Mouse (Mus musculus) kidney, postnatal 4 days (tissue): ENCODE measurements around the gene Pla2g6.
A peak's percentile ranks its signal among the peaks of the same experiment; 100 is the strongest.

Source experiments
- DNase-seq, 2 experiments: peaks; one replicate each; pipeline ENCODE4 v3.0.0; 2021; ENCODE audit warnings: mixed read lengths in 2 of 2

Pla2g6 gene

DNA sequence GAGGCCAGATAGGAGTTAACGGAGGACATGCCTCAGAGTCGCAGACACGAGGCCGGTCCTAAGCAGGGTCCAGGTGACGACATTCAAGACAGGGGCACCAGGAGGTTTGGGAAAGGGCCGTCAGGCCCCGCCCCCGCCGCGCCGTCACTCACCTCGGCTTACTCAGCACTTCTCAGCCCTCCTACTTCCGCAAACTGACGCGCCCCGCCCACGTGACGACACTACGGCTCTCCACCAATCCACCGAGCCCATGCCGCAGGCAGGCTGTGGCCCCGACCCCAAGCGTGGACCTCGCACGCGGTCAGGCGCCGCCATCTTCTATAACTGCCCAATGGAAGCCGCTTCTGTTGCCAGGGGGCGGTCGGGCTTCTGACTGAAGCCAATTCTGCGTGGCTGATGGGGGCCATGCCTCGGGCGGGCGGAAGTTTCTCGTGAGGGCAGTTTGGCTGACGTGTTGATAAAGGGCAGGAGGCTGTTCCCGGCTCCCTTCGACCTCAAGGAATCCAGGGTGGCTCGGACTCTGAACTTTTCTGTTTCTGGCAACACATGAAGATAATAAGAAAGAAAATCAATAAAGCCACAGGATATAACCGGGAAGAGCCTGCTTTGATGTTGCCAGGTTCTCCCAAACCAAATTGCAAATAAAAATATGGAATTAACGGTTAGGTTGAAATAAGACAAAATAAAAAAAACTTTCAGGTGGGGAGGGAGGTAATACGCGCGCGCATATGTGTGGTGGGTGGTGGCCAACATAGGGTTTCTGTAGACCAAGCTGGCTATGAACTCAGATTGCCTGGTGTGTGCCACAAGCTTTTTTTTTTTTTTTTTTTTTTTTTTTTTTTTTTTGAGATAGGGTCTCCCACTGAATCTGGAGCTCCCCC lies at the start of gene Pla2g6:
Gene Pla2g6, minus strand, starts transcription at position 333 of the 881 bp plus-strand sequence.
- peak; percentile 100 for DNase-seq

DNA sequence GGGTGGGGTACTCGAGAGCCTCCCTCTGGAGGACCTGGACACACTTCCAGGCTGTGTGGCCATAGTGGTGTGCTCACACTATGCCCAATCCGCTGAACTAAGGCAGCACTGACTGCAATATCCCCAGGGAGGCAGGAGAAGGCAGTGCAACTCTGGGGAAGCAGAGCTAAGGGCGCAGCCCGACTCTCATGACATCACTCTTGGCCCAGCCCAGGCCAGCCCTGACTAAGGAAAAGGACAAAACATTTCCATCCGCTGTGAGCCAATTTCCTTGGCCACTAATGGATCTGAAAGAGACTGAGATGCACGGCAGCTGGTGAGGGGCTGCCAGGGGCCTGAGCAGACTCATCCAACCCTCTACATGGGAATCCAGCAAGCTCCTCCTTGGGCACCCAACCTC lies 49.5 kb upstream of the Pla2g6 start:
- DNase-seq = peak; percentile 38 to 63

DNA sequence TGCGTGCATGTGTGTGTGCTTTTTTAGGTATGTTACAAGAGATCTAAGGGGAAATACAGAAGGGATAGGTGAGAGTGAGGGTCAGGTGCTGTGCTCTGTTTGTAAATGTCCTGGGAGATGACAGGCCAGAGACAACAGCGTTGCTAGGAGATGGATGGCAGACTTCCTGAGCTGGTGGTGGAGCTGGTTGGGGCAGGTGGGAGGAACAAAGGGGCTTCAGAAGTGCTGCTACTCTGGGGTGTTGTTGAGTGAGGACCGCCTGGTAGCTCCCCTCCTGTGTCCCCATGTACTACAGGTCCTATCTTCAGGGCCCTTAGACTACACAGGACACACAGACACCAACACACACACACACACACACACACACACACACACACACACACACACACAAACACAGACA lies 46.6 kb upstream of the Pla2g6 start:
- DNase-seq = no peak

DNA sequence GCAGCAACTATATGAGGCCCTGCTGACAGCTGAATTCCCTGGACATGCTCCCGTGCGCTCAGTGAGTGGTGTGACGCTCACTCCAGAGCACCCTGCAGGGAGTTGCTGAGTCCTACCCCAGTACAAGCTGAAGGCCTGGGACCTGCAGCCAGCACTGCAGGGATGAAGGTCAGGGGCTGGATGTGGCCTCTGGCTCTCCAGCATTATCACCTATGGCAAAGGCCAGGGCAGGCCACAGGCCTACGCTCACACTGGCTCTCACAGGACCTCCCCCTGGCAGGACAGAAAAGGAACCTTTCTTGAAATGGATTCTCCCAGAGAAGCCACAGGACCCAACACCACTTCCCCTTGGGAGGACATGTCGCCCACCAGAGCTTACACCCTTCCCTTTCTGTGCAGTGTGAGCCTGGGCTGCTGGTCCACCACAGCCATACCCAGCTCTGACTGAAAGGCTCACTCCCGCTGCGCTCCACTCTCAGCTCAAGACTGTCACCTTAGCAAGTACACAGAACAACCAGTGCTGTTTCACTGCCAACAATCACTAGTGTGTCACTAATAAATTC lies 42.2 kb upstream of the Pla2g6 start:
- DNase-seq = peak in 1 of 2 experiments; percentile 39

DNA sequence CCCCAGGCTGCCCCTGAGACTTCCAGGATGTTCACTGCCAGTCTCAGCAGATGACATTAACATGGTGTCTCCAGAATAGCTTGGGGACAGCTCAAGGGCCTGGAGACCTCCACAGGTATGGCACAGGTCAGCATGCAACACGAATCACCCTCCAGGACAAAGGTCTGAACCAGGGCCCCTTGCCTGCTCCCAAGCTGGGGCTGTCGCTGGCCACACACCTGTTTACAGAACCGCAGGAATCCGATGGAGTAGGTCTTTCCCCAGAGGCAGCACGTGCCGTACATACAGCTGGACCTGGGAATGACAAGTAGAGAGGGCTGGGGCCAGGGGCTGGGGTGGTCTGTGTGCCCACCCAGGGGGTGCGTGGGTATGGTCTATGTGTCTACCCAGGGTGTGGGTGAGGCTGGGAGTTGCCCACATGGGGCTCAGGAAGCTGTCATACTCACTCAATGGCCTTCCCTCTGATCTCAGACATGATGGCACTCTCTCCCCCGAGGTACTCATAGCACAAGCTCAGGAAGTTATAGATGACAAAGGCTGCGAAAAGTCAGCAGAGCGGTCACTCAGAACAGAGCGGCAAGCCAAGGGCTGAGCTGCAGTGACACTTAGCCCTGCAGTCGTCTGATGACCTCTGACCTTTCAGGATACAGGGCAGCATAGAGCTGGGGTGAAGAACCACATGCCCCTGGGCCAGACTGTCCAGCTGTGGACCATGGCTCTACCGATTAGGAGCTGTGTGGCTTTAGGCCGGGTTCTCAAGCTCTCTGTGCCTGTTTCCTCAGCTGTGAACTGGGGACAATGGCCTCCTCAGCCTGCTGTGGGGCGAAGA lies 41.5 kb upstream of the Pla2g6 start:
- DNase-seq = no peak

DNA sequence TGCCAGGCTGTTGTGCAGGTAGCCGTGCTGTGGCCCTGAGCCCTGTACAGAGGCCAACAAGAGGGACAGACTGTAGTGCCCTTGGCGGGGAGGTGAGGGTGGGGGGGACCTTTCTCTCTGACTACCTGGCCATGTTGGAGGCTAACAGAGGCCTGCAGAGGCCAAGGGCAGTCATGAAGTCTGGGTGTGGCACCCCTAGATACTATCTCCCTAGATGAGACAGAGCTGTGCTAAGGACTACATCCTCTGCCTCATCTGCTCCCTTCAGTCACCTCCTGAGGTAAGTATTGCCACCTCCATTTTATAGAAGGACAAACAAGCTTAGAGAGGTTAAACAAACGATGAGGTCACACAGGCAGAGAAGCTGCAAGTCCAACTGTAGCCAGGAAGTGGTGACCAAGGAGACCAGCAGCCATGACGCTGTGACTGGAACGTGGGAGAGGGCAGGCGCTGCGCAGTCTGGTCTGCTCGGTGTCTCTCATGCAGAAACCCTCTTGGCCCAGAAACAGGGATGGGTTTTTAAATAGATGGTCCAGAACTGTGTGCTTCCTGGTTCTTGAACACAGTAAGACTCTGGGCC lies 40.8 kb upstream of the Pla2g6 start:
- DNase-seq = no peak

DNA sequence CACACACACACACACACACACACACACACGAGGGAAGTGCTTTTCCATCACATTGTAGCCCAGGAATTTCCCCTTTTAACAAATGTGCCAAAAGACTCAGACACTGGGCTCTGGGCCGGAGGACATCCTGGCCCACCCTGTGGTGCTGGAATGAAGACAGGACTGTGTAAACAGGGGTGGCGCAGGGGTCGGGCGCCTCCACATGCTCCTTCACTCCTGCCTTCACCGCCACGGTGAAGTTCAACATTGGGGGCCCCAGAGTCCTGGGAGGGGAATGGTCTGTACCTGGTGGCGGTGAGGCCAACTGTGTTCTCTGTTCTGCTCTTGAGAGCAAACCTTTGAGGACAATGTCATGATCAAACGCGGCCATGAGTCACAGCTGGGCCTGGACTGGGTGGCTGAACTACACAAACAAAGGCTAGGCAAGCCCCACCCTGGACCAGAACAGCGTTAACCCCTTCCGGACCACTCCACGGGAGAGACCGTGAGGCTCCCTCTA lies 40.2 kb upstream of the Pla2g6 start:
- peak; percentile 53 to 72 for DNase-seq

DNA sequence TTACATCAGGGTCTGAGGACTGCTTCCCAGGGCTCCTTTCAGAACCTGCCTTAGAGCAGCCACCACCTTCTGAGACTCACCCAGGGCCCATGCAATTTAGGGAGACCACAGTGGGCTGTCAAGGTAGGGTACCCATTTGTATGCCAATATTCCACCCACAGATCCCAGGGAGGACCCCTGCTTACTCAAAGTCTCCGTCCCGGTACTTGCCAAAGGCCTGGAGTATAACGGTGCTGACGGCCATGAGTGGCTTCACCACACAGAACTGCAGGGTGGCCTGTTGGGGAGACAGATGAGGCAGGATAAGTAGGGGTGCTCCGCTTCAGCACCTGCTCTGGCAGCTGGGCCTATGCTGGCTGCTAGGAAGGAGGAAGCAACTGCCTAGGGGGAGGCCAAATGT lies 38.2 kb upstream of the Pla2g6 start:
- DNase-seq = no peak

DNA sequence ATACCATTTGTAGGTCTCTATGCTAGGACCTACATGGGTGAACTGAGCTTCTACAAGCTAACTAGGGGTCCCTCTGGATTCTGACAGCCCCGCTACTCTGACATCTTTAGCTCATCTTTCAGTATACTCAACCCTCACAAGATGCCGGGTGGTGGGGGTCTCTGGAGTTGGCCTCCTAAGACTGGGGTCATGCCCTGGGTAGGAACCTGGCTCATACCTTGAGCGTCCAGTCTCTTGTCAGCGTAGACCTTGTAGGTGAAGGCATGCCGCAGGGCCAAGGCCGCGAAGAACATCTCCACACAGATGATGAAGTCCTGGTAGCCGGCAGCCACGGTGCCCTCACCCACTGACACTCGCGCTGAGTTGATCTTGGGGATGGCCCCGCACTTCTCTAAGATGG lies 36.9 kb upstream of the Pla2g6 start:
- DNase-seq = no peak

DNA sequence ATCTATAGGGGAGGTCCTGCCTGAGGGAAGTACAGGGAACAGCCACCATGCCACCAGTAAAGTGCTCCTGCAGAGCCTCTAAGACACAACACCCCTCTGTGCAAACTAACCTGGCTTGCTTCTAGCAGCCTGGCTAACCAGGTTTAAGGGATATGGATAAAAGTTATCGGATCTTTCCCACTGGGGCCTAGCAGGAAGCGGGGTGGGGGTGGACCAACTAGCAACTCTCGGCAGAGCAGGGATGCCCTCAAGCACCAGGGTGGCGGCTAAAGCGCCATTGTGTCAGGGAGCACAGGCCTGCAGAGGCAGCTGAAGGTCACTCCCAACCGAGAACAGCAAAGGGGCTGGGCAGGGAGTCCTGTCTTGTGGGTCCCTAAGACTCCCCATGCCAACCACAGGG lies 35.9 kb upstream of the Pla2g6 start:
- no peak for DNase-seq

DNA sequence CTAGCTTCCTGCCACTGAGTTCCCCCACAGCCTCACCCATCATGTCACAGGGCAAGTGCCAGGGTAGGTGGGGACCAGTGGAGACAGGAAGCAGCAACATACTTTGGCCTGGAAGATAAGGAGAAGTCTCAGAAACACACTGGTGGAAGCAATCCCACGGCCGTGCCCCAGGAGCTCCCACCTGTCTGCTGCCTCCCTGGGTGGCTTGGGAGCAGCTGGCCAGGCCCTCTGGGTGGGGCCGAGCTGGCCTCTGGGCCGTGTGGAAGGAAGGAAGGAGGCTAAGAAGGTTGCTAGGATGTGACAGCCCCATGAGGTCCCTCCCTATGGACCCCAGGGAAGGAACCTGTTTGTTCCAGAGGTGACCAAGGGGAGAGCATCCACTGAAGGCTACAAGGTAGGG lies 32.8 kb upstream of the Pla2g6 start:
- DNase-seq = no peak

DNA sequence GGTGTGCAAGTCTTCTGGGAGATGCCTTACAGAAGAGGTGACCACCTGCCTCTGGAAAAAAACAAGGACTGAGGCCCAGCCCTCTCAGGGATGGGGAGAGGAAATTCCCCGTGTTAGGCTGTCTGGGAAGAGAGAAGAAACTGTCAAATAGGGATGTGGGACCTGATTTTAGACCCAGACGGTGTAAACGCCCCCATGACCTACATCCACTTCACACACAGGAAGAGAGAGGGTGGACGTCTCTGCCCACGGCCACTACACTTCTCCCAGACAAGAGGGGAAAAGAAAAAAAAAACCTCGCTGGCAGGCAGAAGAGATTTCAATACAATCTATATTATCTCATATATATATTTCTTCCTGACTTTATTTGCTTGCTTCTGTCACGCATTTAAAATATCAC lies 32.2 kb upstream of the Pla2g6 start:
- DNase-seq = no peak

DNA sequence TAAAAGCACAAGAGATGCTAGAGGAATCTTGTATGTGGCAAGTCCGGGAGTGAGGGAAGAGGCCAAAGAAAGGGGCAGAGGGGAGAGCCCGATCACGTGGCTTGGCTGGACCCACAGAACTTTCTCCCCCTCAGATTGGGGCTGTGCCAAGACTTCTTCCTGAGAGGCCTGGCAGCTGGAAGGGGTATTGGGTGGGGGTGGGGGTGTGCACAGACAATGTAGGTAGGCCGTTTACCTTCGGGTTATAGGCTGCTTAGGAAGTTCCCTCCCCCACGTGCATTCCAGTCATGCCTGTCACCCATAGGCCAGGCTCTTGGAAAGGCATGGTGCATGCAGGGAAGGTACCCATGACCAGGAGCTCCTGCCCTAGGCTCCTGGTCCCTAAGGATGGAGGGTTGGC lies 31.8 kb upstream of the Pla2g6 start:
- peak; percentile 72 to 82 for DNase-seq

DNA sequence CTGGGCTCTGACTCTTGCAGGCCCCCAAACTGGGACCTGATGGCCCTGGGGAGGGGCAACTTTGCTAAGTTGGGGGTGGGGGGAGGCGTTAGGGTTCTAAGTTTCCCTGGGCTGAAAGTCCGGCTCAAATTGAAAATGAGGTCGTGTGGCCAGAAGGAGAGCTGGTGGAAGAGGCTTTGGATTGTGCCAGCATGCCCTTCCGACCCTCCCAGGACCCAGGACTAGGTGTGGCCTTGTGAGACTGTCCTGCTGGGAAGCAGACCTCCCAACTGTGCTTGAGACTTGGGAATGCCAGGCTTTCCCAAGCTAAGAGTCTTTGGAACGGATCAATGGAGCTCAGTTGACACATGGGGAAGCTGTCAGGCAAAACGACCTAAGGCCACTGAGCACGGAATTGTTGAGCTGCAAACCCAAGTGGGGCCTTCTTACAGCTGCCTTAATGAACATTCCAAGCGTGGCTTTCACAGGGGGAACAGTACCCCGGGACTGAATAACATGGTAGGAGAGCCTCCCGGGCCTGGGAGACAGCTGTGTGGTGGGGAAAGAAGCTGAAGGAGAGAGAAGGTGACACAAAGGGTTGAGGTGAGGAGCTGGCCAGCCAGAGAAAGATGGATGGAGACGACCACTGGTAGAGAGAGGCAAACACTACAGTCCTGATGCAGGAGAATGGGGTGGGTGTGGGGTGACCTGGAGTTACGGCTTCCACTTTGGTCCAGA lies 29.9 kb upstream of the Pla2g6 start:
- DNase-seq = peak; percentile 40 to 57

DNA sequence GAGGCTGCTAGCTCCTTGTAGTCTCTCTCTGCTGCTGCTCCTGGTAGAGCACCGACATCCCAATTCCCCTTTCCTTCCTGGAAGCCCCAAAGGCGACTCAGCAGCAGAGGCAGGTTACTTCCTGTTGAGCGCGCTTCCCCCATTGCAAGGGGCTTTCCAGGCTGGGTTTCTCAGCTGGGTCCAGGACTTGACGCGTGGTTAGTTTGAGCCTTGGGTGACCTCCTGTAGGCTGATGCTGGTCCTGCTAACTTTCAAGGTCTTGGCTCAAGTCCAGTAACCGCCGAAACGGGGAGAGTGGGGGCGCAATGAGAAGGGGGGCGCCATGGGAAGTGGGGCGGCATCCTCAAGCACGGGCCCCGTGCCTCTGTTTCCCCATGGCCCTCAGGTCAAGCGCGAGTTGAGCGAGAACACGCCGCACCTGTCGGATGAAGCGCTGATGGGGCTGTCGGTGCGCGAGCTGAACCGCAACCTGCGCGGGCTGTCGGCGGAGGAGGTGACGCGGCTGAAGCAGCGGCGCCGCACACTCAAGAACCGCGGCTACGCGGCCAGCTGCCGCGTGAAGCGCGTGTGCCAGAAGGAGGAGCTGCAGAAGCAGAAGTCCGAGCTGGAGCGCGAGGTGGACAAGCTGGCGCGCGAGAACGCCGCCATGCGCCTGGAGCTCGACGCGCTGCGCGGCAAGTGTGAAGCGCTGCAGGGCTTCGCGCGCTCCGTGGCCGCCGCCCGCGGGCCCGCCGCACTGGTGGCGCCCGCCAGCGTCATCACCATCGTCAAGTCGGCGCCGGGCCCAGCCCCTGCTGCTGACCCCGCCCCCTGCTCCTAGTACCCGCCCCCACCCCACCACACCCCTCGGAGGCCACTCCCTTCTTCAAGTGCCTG lies 29.1 kb upstream of the Pla2g6 start:
- peak; percentile 82 to 90 for DNase-seq

DNA sequence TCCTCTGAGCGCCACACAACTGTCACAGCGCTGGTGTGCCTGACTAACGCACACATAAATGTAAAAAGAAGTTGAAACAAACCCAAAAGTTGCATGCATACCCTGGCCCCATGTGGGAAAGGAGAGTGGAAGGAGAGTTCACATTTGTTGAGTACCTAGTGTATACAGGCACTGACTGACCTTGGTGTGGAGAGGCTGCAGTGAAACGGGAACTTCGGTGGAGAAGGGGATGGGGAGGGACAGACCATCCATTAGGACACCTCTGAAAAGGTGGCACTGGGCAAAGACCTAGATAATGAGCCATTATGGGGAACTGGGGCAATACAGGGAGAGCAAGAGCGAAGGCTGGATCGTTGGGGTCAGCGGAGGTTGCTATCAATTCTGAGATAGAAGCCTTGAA lies 28.3 kb upstream of the Pla2g6 start:
- DNase-seq = no peak

DNA sequence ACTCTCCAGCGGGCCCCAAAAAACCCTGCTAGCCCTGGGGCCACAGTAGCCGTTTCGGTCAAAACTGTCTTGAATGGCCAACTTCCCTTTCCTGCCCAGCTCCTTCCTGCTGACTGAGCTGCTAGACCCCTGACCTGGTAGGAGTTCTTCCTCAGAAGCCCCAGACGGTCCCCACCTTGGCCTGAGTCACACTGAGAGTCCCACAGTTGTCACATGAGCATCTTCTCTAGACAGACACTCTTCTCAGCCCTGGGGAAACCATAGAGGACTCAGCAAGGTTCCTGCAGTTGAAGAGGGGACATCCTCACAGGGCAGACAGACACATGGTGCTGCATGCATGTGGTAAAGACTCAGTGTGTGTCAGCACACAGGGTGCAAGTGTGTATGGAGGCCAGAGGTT lies 26.4 kb upstream of the Pla2g6 start:
- DNase-seq = peak in 1 of 2 experiments; percentile 1

DNA sequence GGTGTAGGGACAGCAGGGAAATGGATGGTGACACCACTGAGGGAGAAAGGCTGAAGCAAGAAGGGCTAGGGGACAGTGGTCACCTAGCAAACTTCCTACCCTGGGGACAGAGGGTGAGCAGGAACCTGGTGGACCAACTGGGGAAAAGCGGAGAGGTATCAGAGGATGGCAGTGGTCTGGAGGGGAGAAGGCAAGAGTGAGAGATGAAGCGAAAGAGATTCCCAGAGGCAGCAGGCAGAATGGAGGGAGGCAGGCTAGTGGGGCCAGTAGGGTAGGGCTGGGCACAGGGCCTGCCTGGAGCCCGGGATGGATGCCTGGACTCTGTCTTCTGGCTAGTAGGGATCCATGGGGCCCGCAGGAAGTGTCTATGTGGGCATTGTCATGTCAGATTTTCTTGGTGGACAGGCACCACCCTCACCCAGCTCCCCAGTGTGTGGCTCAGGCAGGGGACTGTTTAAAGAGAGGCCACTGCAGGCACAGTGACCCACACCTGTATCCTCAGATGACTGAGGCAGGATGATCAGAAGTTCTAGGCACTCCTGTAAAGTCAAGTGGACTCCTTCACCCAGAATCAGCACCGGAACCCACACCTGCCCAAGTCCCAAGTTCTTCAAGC lies 25.6 kb upstream of the Pla2g6 start:
- no peak for DNase-seq

DNA sequence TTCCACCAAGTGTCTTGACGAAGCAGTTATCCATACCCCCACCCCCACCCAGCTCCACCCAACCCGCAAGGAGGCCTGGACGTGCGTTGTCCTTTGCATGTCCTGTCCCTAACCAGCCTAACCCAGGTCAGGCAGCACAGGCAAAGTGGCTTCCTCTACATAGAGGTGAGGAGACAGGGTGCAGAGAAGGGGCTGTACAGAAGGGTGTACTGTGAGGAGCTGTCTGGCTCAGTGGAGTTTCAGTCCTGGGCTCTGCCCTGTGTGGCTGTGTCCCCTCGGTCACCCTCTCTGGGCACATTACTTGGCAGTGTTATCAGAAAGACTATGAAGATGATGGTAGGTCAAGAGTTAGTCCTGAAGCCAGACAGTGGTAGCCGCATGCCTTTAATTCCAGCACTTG lies 24.3 kb upstream of the Pla2g6 start:
- no peak for DNase-seq

DNA sequence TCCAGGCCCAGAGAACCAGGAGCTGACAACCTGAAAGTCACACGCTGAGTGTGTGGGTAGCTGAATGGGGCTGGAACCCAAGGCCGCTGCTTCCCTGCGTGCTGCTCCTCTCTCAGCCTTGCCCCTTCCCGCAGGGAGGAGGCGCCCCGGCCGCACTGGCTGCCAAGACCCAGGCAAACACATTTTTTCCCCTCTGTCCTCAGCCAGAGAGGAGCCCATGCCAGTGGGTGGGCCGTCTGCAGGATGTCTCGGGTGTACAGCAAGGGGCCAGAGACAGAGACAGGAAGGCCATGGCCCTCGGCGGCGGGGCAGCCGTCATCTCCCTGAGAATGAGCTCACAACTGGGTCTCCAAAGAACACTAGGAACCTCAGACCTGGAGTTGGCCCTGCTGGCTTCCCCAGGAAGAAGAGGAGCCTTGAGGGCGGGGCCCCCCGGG lies 23.2 kb upstream of the Pla2g6 start:
- peak; percentile 58 to 68 for DNase-seq

DNA sequence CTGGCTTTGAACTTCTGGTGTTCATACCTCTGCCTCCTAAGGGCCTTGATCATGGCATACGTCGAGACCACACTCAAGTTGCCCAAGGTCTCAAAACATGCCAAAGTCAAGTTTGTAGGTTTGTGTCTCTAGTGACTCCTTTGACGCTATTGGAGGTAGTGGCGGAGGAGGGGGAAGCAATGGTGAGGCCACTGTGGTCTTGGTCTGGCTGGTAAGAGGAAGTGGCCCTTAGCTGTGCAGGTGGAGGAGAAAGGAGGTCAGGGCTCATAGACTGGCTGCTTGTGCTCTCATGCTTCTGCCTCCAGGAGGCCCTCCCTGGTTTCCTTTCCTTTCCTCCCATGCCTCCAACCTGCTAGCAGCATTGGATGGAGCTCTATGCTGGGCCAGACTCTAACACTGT lies 22.7 kb upstream of the Pla2g6 start:
- no peak for DNase-seq
